Mouse (Mus musculus) heart, adult 10 weeks (tissue): ENCODE data around the gene Olfr1104. TPM values are rescaled to one million over a fixed set of nuclear protein-coding genes. Genes with fewer than 3 reads are reported as not detected.

Source experiments
- polyA plus RNA-seq: library from polyadenylated mRNA; stranded (reverse); fragments of 350-450 nt; fragmentation: Illumina TruSeq; extraction: RNeasy Lipid Tissue Mini Kit (QIAGEN cat#74804); gene quantifications from one replicate; pipeline ENCODE4 v1.2.3, GENCODE M21; 2014; ENCODE audit warnings: low read depth, low replicate concordance

Gene Olfr1104
- polyA plus RNA-seq, result not detected

DNA sequence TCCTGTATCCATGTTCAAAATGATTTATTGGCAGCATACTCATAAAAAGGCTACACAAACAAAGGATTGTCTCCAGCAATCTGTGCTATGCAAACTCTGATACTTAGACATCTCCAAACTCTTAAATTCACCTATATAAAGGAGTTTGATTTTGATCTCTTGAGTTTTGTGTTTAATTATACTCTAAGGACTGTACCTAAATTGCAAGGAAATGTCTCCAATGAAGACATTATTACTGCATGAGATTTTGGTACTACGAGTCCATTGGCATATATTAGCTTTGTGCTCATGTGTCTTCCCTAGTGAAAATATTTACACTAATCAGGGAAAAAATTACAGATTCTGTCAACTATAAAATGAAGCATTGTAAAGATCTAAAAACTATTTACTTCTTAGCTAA lies at the start of gene Olfr1104:
TSS of gene Olfr1104 (minus strand) at position 101 of the 400 bp plus-strand sequence.

DNA sequence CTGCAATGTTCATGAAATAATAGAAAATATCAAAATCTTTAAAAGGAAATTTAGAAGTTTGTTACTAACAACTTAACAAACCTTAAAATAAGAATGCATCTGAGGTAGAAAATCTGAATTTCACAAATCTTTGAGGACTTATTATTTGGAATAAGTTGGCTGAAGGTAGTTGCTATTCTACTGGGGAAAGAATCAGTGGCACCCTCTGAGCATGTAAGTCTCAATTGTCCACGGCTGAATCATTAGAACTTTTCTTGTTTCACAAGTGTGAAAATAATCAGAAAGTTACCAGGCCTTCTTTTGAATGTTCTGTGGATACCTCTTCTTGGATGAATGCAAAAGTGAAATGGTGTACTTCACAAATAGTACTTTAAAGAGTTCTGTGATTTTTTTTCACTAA lies 48.8 kb upstream of the Olfr1104 start, which contains the start of gene Olfr1107:
TSS of gene Olfr1107 (minus strand) at position 101 of the 400 bp plus-strand sequence.

DNA sequence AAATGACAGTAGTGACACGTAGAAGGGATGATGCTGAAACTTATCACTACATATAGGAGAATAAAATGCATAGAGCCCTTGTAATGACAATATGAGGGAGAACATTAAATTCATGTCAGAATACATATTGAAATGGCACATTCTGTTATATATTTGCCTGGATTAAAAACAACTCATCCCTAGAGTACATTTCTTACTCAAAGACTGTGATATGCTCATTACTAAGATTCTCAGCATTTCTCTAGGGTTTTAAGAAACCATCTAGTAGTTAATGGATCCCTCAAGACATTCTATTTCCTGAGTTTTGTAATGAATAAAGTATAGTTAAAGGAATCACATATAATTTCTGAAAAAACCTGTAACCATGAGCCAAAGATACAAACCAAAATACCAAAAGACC lies 25.3 kb upstream of the Olfr1104 start, which contains the start of gene Olfr1106:
TSS of gene Olfr1106 (minus strand) at position 101 of the 400 bp plus-strand sequence.

DNA sequence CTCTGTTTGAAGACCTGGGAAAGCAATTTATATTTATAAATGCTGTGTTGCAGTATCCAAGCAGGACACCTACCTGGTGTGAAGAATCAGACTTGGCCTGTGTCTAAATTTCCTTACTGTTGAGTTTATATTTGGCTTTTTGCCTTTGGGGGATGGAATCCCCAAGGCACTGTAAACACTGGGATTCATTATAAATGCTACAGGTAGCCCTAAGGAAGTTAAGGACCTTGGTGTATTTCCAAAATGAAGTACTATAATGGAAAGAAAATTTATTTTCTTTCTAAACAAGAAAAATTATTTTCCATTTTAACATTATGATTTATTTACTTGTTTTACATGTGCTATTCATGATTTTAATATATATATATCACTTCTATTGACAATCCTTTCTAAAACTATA lies 9.6 kb upstream of the Olfr1104 start, which contains the start of gene Olfr1105:
TSS of gene Olfr1105 (minus strand) at position 101 of the 400 bp plus-strand sequence.

DNA sequence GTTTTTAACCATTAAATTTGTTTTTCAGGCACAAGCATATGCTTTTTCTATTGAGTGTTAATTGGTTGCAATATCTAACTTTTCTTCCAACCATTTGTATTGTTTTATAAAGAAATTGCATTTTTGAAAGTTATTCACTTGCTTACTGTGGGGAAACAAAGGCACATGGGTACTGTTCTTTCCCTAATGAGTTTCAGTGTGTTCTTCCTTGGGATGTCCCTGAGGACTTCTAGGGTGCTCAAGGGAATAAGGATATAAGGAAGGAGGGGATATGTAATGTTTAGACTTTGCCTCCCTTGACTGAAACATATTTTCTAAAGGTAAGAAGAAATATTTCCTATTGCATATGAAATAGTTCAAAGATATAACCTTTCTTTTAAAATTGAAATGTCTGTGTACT lies 28.8 kb downstream of the Olfr1104 start, which contains the start of gene Olfr1102:
TSS of gene Olfr1102 (plus strand) at position 301 of the 400 bp plus-strand sequence.

DNA sequence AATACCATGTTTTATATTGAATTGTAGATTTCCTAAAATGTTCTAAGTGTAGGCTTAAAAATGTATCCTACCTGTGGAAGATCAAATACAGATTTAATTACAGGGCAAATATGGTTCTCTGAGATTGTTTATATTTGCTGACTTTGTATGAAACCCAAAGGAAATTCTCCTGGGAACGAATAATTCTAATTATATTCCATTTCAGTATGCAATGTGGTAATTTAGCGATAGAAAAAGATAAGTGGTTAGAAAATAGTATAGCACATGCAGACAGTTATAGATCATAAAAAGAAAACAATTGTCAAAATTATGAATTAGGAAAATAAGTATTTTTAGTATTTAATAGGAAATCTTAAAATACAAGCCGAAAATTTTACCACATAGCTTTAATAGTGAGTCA lies 35.8 kb downstream of the Olfr1104 start, which contains the start of gene Olfr1101:
TSS of gene Olfr1101 (minus strand) at position 101 of the 400 bp plus-strand sequence.

DNA sequence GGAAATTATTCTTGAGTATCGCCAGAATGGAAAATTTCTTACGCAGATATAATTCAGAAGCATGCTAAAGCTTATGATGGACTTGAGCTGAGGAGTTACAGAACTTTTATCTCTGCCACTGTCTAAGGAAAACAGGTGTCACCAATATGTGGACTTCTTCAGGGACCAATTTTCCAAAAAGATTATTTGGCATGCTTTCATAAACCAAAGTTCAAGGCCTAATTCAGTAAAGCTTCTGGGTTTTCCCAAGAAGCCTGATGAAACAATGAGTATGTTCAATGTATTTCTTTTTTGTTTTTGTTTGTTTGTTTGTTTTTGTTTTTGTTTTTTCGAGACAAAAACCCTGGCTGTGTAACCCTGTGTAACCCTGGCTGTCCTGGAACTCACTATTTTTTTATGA lies 47.0 kb downstream of the Olfr1104 start, which contains the start of gene Olfr1100:
TSS of gene Olfr1100 (minus strand) at position 101 of the 400 bp plus-strand sequence.

Other genes starting within 250 kb of the Olfr1104 start
- gene Olfr1093, start 244.6 kb downstream of the Olfr1104 start, polyA plus RNA-seq, result not detected
- gene Olfr141, start 217.1 kb downstream of the Olfr1104 start, polyA plus RNA-seq, result not detected
- not detected for gene Olfr1094, start 202.4 kb downstream of the Olfr1104 start, polyA plus RNA-seq
- not detected for gene Olfr1095, start 175.4 kb downstream of the Olfr1104 start, polyA plus RNA-seq
- gene Gm13723, start 152.3 kb downstream of the Olfr1104 start, polyA plus RNA-seq, result not detected
- not detected for gene Olfr1097, start 134.9 kb downstream of the Olfr1104 start, polyA plus RNA-seq
- not detected for gene Olfr1098, start 102.5 kb downstream of the Olfr1104 start, polyA plus RNA-seq
- not detected for gene Olfr1099, start 66.4 kb downstream of the Olfr1104 start, polyA plus RNA-seq
- gene Olfr1100, start 47.1 kb downstream of the Olfr1104 start, polyA plus RNA-seq, result not detected
- gene Olfr1101, start 35.9 kb downstream of the Olfr1104 start, polyA plus RNA-seq, result not detected
- not detected for gene Olfr1102, start 28.7 kb downstream of the Olfr1104 start, polyA plus RNA-seq
- not detected for gene Olfr1105, start 9.5 kb upstream of the Olfr1104 start, polyA plus RNA-seq
- gene Olfr1106, start 25.2 kb upstream of the Olfr1104 start, polyA plus RNA-seq, result not detected
- gene Olfr1107, start 48.7 kb upstream of the Olfr1104 start, polyA plus RNA-seq, result not detected
- not detected for gene Olfr1109, start 68.9 kb upstream of the Olfr1104 start, polyA plus RNA-seq
- not detected for gene Olfr259, start 87.5 kb upstream of the Olfr1104 start, polyA plus RNA-seq
- gene Olfr1110, start 113.2 kb upstream of the Olfr1104 start, polyA plus RNA-seq, result not detected
- gene Olfr1111, start 125.5 kb upstream of the Olfr1104 start, polyA plus RNA-seq, result not detected
- gene Olfr1112, start 160.7 kb upstream of the Olfr1104 start, polyA plus RNA-seq, result not detected
- not detected for gene Olfr1113, start 181.9 kb upstream of the Olfr1104 start, polyA plus RNA-seq
- not detected for gene Olfr1115, start 220.9 kb upstream of the Olfr1104 start, polyA plus RNA-seq
- not detected for gene Olfr1116, start 240.5 kb upstream of the Olfr1104 start, polyA plus RNA-seq